Mouse (Mus musculus): ENCODE data around the gene Bnipl.

DNA sequence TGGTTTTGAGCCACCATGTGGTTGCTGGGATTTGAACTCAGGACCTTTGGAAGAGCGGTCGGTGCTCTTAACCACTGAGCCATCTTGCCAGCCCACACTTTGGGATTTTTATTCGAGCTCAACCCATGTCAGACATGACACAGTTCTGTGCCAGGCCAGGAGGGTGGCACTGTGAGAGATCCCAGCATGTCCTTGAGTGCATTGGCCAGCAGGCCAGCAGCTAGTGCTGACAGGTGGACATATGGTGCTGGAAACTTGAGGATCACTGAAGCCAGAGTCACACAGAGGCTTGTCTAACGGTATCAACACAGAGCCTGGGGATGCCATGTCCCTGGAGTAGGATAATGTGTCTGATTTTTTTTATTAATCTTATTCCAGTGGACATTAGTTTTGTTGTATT, 38.4 kb upstream of the Bnipl start:
- TF ChIP-seq POLR2A (IDR thresholded peaks at IDR 0.05; ENCODE audit: extremely low read depth, insufficient read depth, low read length) (no peak), CTCF (IDR thresholded peaks at IDR 0.05; ENCODE audit: extremely low read depth, insufficient read depth, low read length) (no peak)
